Mouse (Mus musculus) stomach, postnatal 0 days (tissue): ENCODE data around the gene Arhgef25. TPM values are rescaled to one million over a fixed set of nuclear protein-coding genes. Genes with fewer than 3 reads are reported as not detected.

Source experiments
- ATAC-seq: fragments of 200-750 bp; cut with Nextera tagmentation; 2 replicates; pipeline ENCODE4 v1.8.0; 2017; ENCODE audit not compliant: low FRiP score, low TSS enrichment
- DNase-seq: peaks from one replicate; pipeline ENCODE4 v3.0.0-alpha.2; 2016; ENCODE audit warnings: low spot score
- H3K27ac ChIP-seq: fragments of 300-500 bp; sonication (generic); replicated peaks from 2 replicates; pipeline ENCODE4 v1.5.1; 2014; ENCODE audit warnings: mild to moderate bottlenecking, control low read depth
- H3K27me3 ChIP-seq: fragments of 300-500 bp; sonication (generic); 2 replicates; pipeline ENCODE4 v1.6.1; 2014; ENCODE audit warnings: low read length; ENCODE audit not compliant: control insufficient read depth, insufficient read depth
- H3K36me3 ChIP-seq: fragments of 300-500 bp; sonication (generic); 2 replicates; pipeline ENCODE4 v1.6.1; 2014; ENCODE audit warnings: low read length, mixed read lengths; ENCODE audit not compliant: control insufficient read depth, insufficient read depth
- H3K4me1 ChIP-seq: fragments of 300-500 bp; sonication (generic); replicated peaks from 2 replicates; pipeline ENCODE4 v1.6.1; 2014; ENCODE audit warnings: antibody characterized with exemption; ENCODE audit not compliant: control insufficient read depth, insufficient read depth
- H3K4me2 ChIP-seq: fragments of 300-500 bp; sonication (generic); replicated peaks from 2 replicates; pipeline ENCODE4 v1.6.1; 2014; ENCODE audit warnings: low read depth, mild to moderate bottlenecking, control low read depth, moderate library complexity
- H3K4me3 ChIP-seq: fragments of 300-500 bp; sonication (generic); 2 replicates; pipeline ENCODE4 v1.5.1; 2014; ENCODE audit warnings: low read depth, low read length, control low read depth
- H3K9ac ChIP-seq: fragments of 300-500 bp; sonication (generic); 2 replicates; pipeline ENCODE4 v1.6.1; 2014; ENCODE audit warnings: mild to moderate bottlenecking, low read length, control low read depth, mixed read lengths
- H3K9me3 ChIP-seq: fragments of 300-500 bp; sonication (generic); 2 replicates; pipeline ENCODE4 v1.6.1; 2016; ENCODE audit warnings: low read length; ENCODE audit not compliant: control insufficient read depth
- CTCF ChIP-seq: IDR thresholded peaks from 2 replicates; pipeline ENCODE4 v1.5.1; 2016; ENCODE audit warnings: antibody characterized with exemption, low read depth, mild to moderate bottlenecking, moderate library complexity
- EP300 ChIP-seq: optimal IDR thresholded peaks from 2 replicates; pipeline ENCODE3; 2016; ENCODE audit warnings: antibody characterized with exemption
- WGBS: fragments of 180-500 bp; shearing (Covaris S2); extraction: QIAGEN DNeasy Blood & Tissue Kit; methylation state at CpG from one replicate; pipeline ENCODE4 v1.1.7; 2014; 5-methylcytosine and 5-hydroxymethylcytosine counted together
- polyA plus RNA-seq: library from polyadenylated mRNA; unstranded; fragments of >200 nt; fragmentation: Nextera tagmentation; extraction: Ambion mirVana; gene quantifications from 2 replicates; pipeline ENCODE4 v1.2.1, GENCODE M21; 2015

Gene Arhgef25
- polyA plus RNA-seq, 1 experiment from 2014 or later = 25.3 TPM

DNA sequence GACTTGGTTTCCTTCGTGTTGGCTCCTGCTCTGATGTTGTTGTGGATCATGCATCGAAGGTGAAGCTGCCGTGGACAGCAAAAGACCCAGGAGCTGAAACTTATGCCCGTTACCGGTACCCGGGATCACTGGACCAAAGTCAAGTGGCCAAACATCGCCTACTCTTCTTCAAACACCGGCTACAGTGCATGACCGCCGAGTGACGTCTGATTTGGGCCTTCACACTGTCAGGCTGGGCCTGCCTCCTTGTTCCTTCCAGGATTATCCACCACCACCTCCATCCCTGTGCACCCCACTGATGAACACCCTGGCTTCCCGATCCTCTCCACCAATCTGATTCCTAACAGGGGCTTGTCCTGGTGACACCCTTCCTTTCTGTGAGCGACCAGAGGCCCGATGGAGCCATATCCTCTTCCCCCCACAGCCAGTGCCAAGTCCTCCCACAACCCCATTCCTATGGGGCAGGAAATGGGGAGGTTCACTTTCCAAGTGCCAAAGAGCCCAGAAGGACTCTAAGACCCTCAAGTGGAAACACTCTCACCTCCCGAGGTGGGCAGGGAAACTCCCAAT, 18.2 kb downstream of the Arhgef25 start:
- H3K9me3 ChIP-seq = no peaks in the 10 kb centered on the region
- H3K27ac ChIP-seq = no peak overlapping the region
- ATAC-seq (no peak), DNase-seq (no peak)
- no peak overlapping the region for H3K9ac ChIP-seq
- TF ChIP-seq EP300 = no peak
- TF ChIP-seq CTCF = no peak
- WGBS = 84% methylated on average over 15 of the region's 15 CpGs
- 0 out of 2 replicates have a peak, but pooled peaks cover 2% of the 10 kb centered on the region for H3K4me1 ChIP-seq
- H3K27me3 ChIP-seq = no peaks in the 10 kb centered on the region
- H3K4me2 ChIP-seq = no peak overlapping the region
- H3K4me3 ChIP-seq = no peak overlapping the region
- no peaks in the 10 kb centered on the region for H3K36me3 ChIP-seq

DNA sequence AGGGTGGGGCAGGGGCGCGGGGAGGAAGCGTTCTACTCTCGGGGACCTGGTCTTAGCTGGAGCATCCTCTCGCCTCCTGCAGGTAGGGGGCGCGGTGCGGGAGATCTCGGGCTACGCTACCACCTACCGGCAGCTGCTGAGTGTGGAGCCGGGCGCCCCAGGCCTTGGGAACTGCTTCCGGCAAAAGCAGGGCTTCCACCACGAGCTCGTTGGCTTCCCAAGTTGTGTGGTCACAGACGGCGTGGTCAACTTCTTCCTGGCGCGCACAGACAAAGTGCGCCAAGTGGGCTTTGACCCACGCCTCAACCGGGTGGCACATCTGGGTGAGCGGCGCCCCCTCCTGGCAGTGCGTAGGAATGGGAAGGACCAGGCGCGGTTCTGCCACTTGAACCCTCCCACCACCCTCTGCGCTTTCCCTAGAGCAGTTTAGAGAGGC, 19.0 kb downstream of the Arhgef25 start:
- ATAC-seq (peak; percentile 69), DNase-seq (peak; percentile 85)
- Histone ChIP-seq H3K9me3 (no peaks in the 10 kb centered on the region), H3K4me2 (peak overlapping the region; percentile 51), H3K36me3 (no peaks in the 10 kb centered on the region), H3K27me3 (no peaks in the 10 kb centered on the region), H3K4me3 (peak overlapping the region; percentile 34), H3K4me1 (0 out of 2 replicates have a peak, but pooled peaks cover 2% of the 10 kb centered on the region), H3K27ac (no peak overlapping the region), H3K9ac (no peak overlapping the region)
- WGBS = 2% methylated on average over 27 of the region's 29 CpGs
- TF ChIP-seq CTCF = peak; percentile 84
- no peak for TF ChIP-seq EP300

DNA sequence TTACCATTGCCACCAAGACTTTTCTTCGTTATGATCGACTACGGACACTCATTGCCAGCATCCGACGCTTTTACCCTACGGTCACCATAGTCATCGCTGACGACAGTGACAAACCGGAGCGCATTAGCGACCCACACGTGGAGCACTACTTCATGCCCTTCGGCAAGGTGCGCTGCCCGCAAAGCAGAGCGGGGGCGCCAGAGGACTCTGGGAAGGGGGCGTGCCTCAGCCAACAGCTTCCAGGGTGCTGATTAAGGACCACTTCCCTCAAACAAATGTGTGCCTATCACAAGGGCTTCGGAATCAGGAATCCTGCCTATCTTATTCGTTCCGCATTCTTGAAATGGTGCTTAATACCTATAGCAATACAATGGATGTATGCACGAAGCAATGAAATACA, 19.9 kb downstream of the Arhgef25 start:
- Histone ChIP-seq H3K36me3 (no peaks in the 10 kb centered on the region), H3K4me1 (0 out of 2 replicates have a peak, but pooled peaks cover 6% of the 10 kb centered on the region), H3K9ac (no peak overlapping the region), H3K27me3 (no peaks in the 10 kb centered on the region), H3K9me3 (no peaks in the 10 kb centered on the region), H3K27ac (no peak overlapping the region), H3K4me2 (peak overlapping the region; percentile 51), H3K4me3 (peak overlapping the region; percentile 34; the same call in 1 of the 2 replicates)
- TF ChIP-seq EP300 = no peak
- TF ChIP-seq CTCF = peak; percentile 52
- WGBS = 20% methylated on average over 22 of the region's 22 CpGs
- no peak for DNase-seq
- no peak for ATAC-seq

DNA sequence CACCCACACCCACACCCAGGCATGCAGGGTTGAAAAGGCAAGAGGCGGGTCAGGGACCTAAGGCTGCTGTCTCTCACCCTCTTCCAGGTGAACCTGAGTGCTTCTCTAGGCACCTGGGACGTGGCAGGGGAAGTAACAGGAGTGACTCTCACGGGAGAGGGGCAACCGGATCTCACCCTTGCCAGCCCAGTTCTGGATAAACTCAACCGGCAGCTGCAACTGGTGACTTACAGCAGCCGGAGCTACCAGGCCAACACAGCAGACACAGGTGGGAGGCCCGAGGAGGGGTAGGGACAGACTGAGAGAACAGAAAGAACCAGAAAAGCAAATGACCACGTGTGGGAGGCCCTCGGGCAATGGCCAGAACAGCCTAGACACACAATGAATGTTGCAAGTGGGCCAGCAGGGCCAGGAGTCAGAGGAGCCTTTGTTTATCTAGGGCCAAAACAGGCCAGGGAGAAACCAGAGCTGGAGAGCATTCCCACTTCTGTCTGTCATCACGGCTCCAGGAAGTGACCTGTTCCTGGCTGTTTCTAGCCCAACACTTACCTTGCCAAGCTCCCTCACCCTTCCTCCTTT, 22.2 kb downstream of the Arhgef25 start:
- 35% methylated on average over 10 of the region's 10 CpGs for WGBS
- 0 out of 2 replicates have a peak, but pooled peaks cover 6% of the 10 kb centered on the region for H3K4me1 ChIP-seq
- H3K9ac ChIP-seq = no peak overlapping the region; the same call in 1 of the 2 replicates
- H3K36me3 ChIP-seq = no peaks in the 10 kb centered on the region
- no peaks in the 10 kb centered on the region for H3K9me3 ChIP-seq
- peak overlapping the region; percentile 61; the same call in 1 of the 2 replicates for H3K4me3 ChIP-seq
- H3K27me3 ChIP-seq = no peaks in the 10 kb centered on the region
- TF ChIP-seq CTCF (no peak), EP300 (no peak)
- H3K27ac ChIP-seq = peak overlapping the region; percentile 88
- peak; percentile 19 for ATAC-seq
- DNase-seq = peak; percentile 70
- peak overlapping the region; percentile 99 for H3K4me2 ChIP-seq

DNA sequence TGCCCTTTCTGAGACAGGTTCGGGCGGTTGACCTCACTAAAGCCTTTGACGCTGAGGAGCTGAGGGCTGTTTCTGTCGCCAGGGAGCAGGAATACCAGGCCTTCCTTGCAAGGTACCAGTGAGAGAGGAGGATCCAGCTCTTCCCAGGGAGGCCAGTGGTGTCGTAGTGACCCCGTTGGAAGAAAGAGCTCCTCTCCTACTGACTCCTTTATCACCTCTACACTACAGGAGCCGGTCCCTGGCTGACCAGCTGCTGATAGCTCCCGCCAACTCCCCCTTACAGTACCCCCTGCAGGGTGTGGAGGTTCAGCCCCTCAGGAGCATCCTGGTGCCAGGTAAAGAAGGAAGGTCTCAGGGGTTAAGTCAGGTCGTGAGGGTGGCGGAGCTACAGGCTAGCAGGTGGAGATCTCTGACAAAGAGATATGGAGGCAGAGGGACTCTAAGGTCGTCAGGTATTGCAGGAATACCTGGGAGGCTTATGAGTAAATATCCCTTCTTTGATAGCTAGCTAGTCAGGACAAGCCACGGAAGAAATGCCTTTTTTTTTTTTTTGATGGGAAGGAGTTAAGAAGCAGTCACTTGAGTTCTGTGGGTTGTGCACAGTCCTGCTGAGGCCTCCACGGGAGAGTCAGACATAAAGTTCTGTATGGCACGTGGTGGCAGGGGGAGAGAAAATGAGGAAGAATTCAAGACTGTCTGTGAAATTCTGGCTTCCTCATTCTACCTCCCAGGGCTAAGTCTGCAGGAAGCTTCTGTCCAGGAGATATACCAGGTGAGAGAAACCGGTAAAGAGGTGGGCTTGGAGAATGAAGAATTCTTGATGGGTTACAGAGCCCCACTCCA, 22.9 kb downstream of the Arhgef25 start:
- WGBS = 32% methylated on average over 15 of the region's 15 CpGs
- H3K36me3 ChIP-seq = no peaks in the 10 kb centered on the region
- H3K4me3 ChIP-seq = peak overlapping the region; percentile 61
- H3K4me1 ChIP-seq = 0 out of 2 replicates have a peak, but pooled peaks cover 6% of the 10 kb centered on the region
- no peaks in the 10 kb centered on the region for H3K9me3 ChIP-seq
- H3K27me3 ChIP-seq = no peaks in the 10 kb centered on the region
- peak overlapping the region; percentile 35; the same call in 1 of the 2 replicates for H3K9ac ChIP-seq
- H3K27ac ChIP-seq = peak overlapping the region; percentile 88
- H3K4me2 ChIP-seq = peak overlapping the region; percentile 99
- DNase-seq (no peak), ATAC-seq (no peak)
- no peak for TF ChIP-seq CTCF
- TF ChIP-seq EP300 = no peak

DNA sequence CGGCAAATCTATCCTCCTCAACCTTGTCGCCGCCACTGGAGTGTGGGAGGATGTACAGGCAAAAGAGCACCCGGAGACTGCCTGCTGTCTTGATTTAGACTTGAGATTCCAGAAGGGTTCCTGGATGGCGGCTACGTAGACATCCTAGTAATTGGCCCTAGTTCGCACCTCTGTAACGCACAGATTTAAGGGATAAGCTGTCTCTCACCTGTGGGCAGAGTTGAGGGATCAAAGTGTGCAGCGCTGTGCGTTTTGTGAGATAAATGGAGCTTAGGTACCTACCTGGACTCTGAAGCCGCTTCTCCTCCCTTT, 23.5 kb downstream of the Arhgef25 start:
- peak overlapping the region; percentile 61 for H3K4me3 ChIP-seq
- ATAC-seq (no peak), DNase-seq (no peak)
- TF ChIP-seq EP300 (no peak), CTCF (no peak)
- peak overlapping the region; percentile 77 for H3K9ac ChIP-seq
- no peaks in the 10 kb centered on the region for H3K27me3 ChIP-seq
- peak overlapping the region; percentile 99 for H3K4me2 ChIP-seq
- WGBS = 8% methylated on average over 11 of the region's 11 CpGs
- H3K9me3 ChIP-seq = no peaks in the 10 kb centered on the region
- H3K36me3 ChIP-seq = no peaks in the 10 kb centered on the region
- H3K4me1 ChIP-seq = 0 out of 2 replicates have a peak, but pooled peaks cover 6% of the 10 kb centered on the region
- H3K27ac ChIP-seq = peak overlapping the region; percentile 88
